Mouse (Mus musculus) testis, adult 2 months (tissue): ENCODE results near the gene Fbxo6.

ENCODE experiments used
- CTCF ChIP-seq: fragments of 200-500 bp; IDR thresholded peaks from 2 replicates; pipeline ENCODE4 v1.5.1; 2012; ENCODE audit warnings: low read depth, mild to moderate bottlenecking, inconsistent platforms, low read length, moderate library complexity; ENCODE audit not compliant: control insufficient read depth, insufficient read depth, insufficient replicate concordance
- POLR2A ChIP-seq: fragments of 200-500 bp; IDR thresholded peaks from 2 replicates; pipeline ENCODE4 v1.6.1; 2012; ENCODE audit warnings: low read depth, mild to moderate bottlenecking, inconsistent platforms, low read length, moderate library complexity; ENCODE audit not compliant: control insufficient read depth

DNA sequence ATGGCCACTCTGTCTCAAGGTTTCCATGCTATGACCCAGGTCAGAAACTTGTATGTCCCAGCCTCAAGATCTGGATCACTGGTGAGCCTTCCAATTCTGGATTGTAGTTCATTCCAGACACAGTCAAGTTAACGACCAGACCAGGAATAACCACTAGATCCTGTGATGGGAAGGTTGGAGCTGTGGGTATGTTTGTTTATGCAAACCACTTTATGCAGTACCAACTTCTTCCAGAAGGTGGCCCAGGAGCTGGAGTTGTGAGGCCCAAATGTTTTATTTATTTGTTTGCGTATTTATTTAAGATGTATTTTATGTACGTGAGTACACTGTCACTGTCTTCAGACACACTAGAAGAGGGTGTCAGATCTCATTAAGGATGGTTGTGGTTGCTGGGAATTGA, 3.0 kb upstream of the Fbxo6 start:
- TF ChIP-seq CTCF (no peak), POLR2A (no peak)
